Mouse (Mus musculus) liver, embryonic 11.5 days (tissue): ENCODE data around the gene Cited2. TPM values are rescaled to one million over a fixed set of nuclear protein-coding genes. Genes with fewer than 3 reads are reported as not detected.

Experiments used
- ATAC-seq: fragments of 200-750 bp; cut with Nextera tagmentation; replicated peaks from 2 replicates; pipeline ENCODE4 v1.8.0; 2017; ENCODE audit warnings: moderate number of reproducible peaks, mild to moderate bottlenecking, moderate TSS enrichment, moderate library complexity; ENCODE audit not compliant: low FRiP score
- DNase-seq: peaks from one replicate; pipeline ENCODE4 v3.0.0-alpha.2; 2017; ENCODE audit warnings: low spot score
- H3K27ac ChIP-seq: fragments of 300-500 bp; sonication (generic); 2 replicates; pipeline ENCODE4 v1.5.1; 2014; ENCODE audit warnings: mild to moderate bottlenecking, low read depth, low read length, control low read depth
- H3K27me3 ChIP-seq: fragments of 300-500 bp; sonication (generic); replicated peaks from 2 replicates; pipeline ENCODE4 v1.6.1; 2014; ENCODE audit warnings: low read length, mixed read lengths; ENCODE audit not compliant: control insufficient read depth, insufficient read depth
- H3K36me3 ChIP-seq: fragments of 300-500 bp; sonication (generic); 2 replicates; pipeline ENCODE4 v1.6.1; 2014; ENCODE audit warnings: mild to moderate bottlenecking, low read length, moderate library complexity, mixed read lengths; ENCODE audit not compliant: control insufficient read depth, insufficient read depth
- H3K4me1 ChIP-seq: fragments of 300-500 bp; sonication (generic); replicated peaks from 2 replicates; pipeline ENCODE4 v1.6.1; 2014; ENCODE audit warnings: low read length, mixed read lengths; ENCODE audit not compliant: control insufficient read depth, insufficient read depth
- H3K4me2 ChIP-seq: fragments of 300-500 bp; sonication (generic); 2 replicates; pipeline ENCODE4 v1.6.1; 2014; ENCODE audit warnings: mild to moderate bottlenecking, control low read depth, moderate library complexity
- H3K4me3 ChIP-seq: fragments of 300-500 bp; sonication (generic); 2 replicates; pipeline ENCODE4 v1.5.1; 2014; ENCODE audit warnings: low read depth, low read length, control low read depth
- H3K9ac ChIP-seq: fragments of 300-500 bp; sonication (generic); 2 replicates; pipeline ENCODE4 v1.6.1; 2014; ENCODE audit warnings: low read depth, low read length, control low read depth
- H3K9me3 ChIP-seq: fragments of 300-500 bp; sonication (generic); 2 replicates; pipeline ENCODE4 v1.6.1; 2016; ENCODE audit warnings: low read length, inconsistent platforms, mixed read lengths; ENCODE audit not compliant: control insufficient read depth
- WGBS: fragments of 180-500 bp; shearing (Covaris S2); extraction: QIAGEN DNeasy Blood & Tissue Kit; methylation state at CpG from one replicate; pipeline ENCODE4 v1.1.7; 2014; 5-methylcytosine and 5-hydroxymethylcytosine counted together
- polyA plus RNA-seq: library from polyadenylated mRNA; unstranded; fragments of >200 nt; fragmentation: Nextera tagmentation; extraction: Ambion mirVana; gene quantifications from 2 replicates; pipeline ENCODE4 v1.2.1, GENCODE M21; 2014

Gene Cited2
- polyA plus RNA-seq = 50.7 and 50.8 TPM in 2 replicates

DNA sequence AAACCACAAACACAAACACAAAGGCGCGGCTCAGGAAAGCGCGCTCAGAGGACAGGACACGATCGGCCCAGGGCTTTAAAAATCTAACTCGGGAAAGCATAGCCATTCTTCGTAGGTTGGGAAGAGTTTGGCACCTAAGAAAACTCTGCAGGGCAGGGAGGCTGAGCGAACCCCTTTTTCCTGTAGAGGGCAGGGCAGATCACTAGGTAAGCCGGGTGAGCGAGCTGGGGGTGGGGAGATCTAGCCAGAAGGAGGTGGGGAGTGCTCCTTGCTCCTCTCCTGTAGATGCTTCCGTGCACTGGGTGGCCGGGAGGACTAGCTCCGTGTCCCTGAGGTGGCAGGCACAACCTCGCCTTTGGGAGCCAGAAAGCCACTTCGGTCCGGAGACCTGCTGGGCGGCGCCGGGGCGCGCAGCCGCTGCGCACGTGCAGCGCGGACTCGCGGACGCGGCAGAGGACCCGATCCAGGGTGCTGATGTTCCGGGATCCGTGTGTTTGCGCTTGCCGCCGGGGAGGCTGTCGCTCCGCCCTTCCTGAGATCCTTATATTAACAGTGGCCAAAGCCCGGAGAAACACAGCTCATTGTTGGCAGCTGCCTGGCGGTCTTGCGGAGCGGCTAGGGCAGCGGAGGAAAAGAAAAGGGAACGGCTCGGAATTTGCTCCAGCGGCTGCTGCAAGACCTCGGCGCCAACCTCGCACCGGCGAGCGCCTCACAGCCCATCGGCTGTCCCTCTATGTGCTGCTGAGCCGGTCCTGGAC, at the start of gene Cited2:
Gene Cited2 (plus strand): TSS at position 566 of the 758 bp plus-strand sequence.
- Histone ChIP-seq H3K27ac (peak within 1 kb of the TSS; percentile 98), H3K36me3 (peaks cover 3% of the 10 kb centered on the region; the same call in 1 of the 2 replicates), H3K9ac (peak within 1 kb of the TSS; percentile 97), H3K27me3 (no peaks in the 10 kb centered on the region), H3K4me2 (peak within 1 kb of the TSS; percentile 94), H3K9me3 (no peaks in the 10 kb centered on the region), H3K4me1 (peaks cover 39% of the 10 kb centered on the region), H3K4me3 (peak within 1 kb of the TSS; percentile 97)
- under 1% methylated on average over 55 of the region's 55 CpGs for WGBS
- ATAC-seq (peak; percentile 78), DNase-seq (peak; percentile 98)

DNA sequence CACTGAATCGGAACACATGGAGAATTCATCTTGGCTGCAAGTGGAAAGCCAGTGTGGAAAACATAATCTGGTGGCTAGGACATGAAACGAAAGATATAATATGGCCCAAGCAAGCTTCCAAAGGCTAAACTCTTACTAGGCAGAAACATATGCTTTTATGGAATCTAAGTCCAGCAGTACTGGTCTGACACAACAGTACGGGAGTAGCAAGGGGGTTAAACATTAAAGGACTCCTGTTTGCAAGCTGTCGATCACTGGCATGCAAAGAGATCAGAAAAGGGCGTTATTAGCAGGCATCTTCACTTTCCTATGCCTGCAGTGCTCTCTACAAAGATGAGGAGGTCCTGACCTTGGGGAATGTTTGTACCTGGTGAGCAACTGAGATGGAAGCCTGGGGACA, 48.6 kb upstream of the Cited2 start:
- 79% methylated on average over 5 of the region's 5 CpGs for WGBS
- ATAC-seq = 0 out of 2 replicates have a peak, but pooled peaks have one; percentile 22
- H3K27ac ChIP-seq = peak overlapping the region; percentile 19; the same call in 1 of the 2 replicates

DNA sequence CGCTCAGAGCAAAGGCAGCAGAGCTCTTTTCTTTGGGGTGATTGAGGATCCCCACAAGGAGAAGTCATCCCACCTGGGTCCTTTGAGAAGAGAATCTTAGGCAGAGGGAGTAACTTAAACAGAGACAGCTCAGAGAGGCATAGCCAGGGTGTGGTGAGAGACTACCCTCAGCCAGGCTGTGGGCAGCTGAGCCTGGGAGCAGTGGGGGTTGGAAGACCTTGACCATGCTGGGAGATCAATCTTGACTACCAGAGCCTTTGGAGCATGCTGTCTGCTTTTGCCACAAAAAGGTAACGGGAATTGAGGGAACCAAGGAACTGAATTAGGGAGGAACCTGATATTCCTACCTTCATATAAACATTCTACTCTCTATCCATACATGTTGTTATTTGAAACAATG, 48.1 kb upstream of the Cited2 start:
- Histone ChIP-seq H3K4me2 (no peak overlapping the region), H3K27ac (no peak overlapping the region), H3K4me1 (no peaks in the 10 kb centered on the region), H3K9me3 (no peaks in the 10 kb centered on the region), H3K36me3 (no peaks in the 10 kb centered on the region), H3K9ac (no peak overlapping the region), H3K4me3 (no peak overlapping the region), H3K27me3 (no peaks in the 10 kb centered on the region)
- 81% methylated on average over 2 of the region's 2 CpGs for WGBS
- ATAC-seq = no peak
- DNase-seq = no peak

More for the DNA sequence above, 48.6 kb upstream of the Cited2 start:
- Histone ChIP-seq H3K9me3 (no peaks in the 10 kb centered on the region), H3K27me3 (no peaks in the 10 kb centered on the region), H3K9ac (no peak overlapping the region), H3K4me1 (no peaks in the 10 kb centered on the region), H3K4me2 (no peak overlapping the region), H3K4me3 (no peak overlapping the region), H3K36me3 (no peaks in the 10 kb centered on the region)
- no peak for DNase-seq

DNA sequence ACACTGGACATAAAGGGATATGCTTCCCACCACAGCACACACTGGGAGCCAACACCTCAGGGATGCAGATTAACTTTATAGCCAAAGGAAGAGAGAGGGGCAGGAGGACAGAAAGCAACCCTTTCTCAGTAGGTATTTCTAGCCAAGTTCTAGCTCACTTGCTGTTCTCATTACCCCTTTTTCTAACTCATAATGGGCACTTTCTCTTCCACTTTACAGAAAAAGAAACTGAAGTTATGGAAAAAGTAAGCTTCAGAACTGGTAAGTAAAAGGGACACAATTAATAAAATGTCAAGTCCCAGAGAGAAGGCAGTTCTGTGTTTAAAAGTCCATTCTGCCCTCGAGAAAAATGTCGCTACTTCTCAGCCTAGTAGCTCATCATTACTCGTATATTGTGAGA, 46.6 kb upstream of the Cited2 start:
- Histone ChIP-seq H3K36me3 (no peaks in the 10 kb centered on the region), H3K9me3 (no peaks in the 10 kb centered on the region), H3K4me1 (no peaks in the 10 kb centered on the region), H3K27me3 (no peaks in the 10 kb centered on the region), H3K9ac (no peak overlapping the region), H3K4me3 (no peak overlapping the region), H3K4me2 (no peak overlapping the region), H3K27ac (no peak overlapping the region)
- WGBS = 81% methylated on average over 3 of the region's 3 CpGs
- DNase-seq (no peak), ATAC-seq (no peak)

DNA sequence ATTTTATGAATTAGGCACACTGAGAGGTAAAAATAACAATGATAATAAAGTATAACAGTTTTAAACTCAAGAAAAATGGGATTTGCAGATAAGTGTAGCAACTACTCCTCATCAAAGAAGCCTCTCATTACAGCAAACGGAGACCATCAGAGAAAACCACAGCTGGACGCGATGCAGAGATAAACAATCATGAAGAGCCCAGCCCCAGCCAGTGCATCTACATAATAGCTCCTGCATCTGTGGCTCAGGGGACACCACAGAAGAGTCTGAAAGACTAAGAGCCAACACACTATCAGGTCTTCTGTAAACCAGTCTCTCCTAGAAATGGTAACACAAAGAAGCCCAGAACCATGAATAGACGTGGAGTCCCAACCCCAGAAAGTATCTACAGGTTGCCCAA, 45.7 kb upstream of the Cited2 start:
- Histone ChIP-seq H3K36me3 (no peaks in the 10 kb centered on the region), H3K4me2 (no peak overlapping the region), H3K27me3 (no peaks in the 10 kb centered on the region), H3K4me1 (no peaks in the 10 kb centered on the region), H3K27ac (no peak overlapping the region), H3K4me3 (no peak overlapping the region), H3K9ac (no peak overlapping the region), H3K9me3 (no peaks in the 10 kb centered on the region)
- peak; percentile 87 for ATAC-seq
- WGBS = 52% methylated on average over 4 of the region's 4 CpGs
- no peak for DNase-seq

DNA sequence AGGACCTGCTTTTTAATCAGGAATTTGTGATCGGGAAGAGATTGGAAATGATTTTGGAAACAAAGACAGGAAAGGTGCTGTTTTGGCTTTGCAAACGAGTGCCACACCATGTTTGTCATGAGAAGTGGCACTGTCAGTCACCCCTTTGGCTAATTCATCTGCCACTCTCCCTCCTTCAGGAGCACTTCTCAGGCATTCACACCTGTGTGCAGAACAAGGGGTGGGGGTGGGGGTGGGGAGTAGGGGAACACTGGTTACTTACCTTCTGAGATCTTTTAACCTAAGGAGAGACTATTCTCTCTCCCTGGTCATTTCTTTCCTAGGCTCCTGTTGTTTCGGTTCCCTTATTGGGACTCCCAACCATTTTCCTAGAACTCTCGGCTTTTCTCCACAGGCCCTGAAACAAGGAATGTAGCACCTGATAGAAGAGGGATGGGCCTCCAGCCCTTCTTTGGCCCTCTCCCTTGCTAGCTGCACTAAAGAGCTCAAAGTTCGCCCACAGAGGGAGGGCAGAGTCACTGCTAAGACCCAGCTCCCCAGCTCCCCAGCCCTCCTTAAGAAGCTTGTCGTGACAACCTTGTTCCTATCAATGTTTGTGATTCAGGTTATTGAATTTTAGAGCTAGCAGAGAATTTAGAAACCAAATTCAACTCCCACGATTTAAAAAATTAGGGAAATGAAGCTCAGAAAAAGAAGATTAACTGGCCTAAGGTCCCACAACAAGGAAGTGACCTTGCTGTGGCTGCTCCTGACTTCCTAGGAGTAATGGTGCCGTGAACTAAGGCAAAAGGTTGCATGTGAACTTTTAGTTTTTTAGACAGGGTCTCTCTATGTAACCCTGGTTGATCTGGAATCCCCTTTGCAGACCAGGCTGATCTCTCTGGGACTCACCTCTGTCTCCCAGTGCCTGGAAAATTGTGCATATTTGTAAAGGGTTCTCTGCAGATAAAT, 42.3 kb upstream of the Cited2 start:
- no peak overlapping the region for H3K4me3 ChIP-seq
- DNase-seq = no peak
- no peaks in the 10 kb centered on the region for H3K9me3 ChIP-seq
- H3K27ac ChIP-seq = no peak overlapping the region
- no peak for ATAC-seq
- H3K4me2 ChIP-seq = no peak overlapping the region
- WGBS = 61% methylated on average over 8 of the region's 8 CpGs
- no peak overlapping the region for H3K9ac ChIP-seq
- H3K4me1 ChIP-seq = 0 out of 2 replicates have a peak, but pooled peaks cover 5% of the 10 kb centered on the region
- no peaks in the 10 kb centered on the region for H3K36me3 ChIP-seq
- H3K27me3 ChIP-seq = no peaks in the 10 kb centered on the region

DNA sequence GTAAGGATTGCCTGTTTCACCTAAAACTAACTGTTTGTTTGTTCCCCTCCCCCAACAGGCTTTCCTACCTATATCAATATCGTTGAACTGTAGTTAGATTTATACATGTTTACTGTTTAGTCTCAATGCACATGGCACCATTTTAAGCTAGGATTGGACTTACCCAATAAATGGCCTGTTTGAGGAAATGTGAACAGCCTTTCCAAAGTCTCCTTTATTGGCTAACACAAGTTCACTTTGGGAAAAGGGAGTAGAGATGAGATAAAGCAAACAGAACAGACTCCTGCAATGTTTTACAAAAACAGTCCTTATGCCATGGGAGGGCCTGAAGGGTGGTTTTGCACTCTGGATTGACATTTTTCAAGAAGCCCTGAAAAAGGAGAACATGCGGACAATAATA, 41.6 kb upstream of the Cited2 start:
- H3K9me3 ChIP-seq = no peaks in the 10 kb centered on the region
- H3K9ac ChIP-seq = no peak overlapping the region
- 0 out of 2 replicates have a peak, but pooled peaks cover 5% of the 10 kb centered on the region for H3K4me1 ChIP-seq
- H3K4me2 ChIP-seq = no peak overlapping the region
- 83% methylated on average over 2 of the region's 2 CpGs for WGBS
- no peak for ATAC-seq
- no peaks in the 10 kb centered on the region for H3K27me3 ChIP-seq
- H3K36me3 ChIP-seq = no peaks in the 10 kb centered on the region
- no peak overlapping the region for H3K4me3 ChIP-seq
- no peak overlapping the region for H3K27ac ChIP-seq
- DNase-seq = no peak

DNA sequence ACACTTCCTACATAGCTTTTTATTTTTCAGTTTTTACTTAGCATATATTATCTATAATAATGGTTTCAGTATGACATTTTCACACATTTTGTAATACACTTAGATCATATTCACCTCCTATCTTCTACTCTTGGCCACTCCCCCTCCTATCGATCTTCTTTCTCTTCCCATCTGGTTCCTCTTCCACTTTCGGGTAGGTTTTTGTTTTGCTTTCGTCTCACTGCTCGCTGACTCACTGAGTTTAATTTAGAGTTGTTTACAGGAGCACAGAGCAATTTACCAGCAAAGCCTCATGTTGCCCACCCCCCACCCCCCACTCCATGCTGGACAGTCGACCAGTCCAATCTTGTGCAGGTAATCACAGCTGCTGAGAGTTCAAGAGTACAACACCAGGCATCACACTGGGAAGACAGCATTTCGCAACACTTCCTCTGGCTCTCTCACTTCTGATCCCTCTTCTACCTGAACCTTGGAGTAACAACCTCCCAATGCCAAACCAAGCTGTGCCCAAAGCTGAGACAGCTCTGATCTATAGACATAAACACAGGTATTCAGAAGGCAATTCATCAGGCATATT, 39.1 kb upstream of the Cited2 start:
- DNase-seq (no peak), ATAC-seq (peak; percentile 41; the same call in 1 of the 2 replicates)
- Histone ChIP-seq H3K4me2 (peak overlapping the region; percentile 44), H3K36me3 (no peaks in the 10 kb centered on the region), H3K4me3 (no peak overlapping the region), H3K9me3 (no peaks in the 10 kb centered on the region), H3K9ac (no peak overlapping the region), H3K4me1 (0 out of 2 replicates have a peak, but pooled peaks cover 5% of the 10 kb centered on the region), H3K27me3 (no peaks in the 10 kb centered on the region), H3K27ac (no peak overlapping the region)
- WGBS = 38% methylated on average over 6 of the region's 6 CpGs
